Mouse (Mus musculus) c-Kit-positive CD71-positive TER-119-negative erythroid progenitor cells, embryonic 14.5 days (primary cell): ENCODE measurements around the gene Zic1.

Experiments
- DNase-seq: peaks from one replicate; pipeline ENCODE4 v3.0.0-alpha.2; 2013; ENCODE audit warnings: low read depth

Gene Zic1

GRCm38 (mm10) chr9:91365664-91366063 is at the start of gene Zic1:
TSS of gene Zic1 (minus strand) at chr9:91365810.
- no peak for DNase-seq

GRCm38 (mm10) chr9:91414007-91414661 is 48.5 kb upstream of the Zic1 start:
- no peak for DNase-seq

- no peak for DNase-seq
These were observed 44.2 kb upstream of the Zic1 start for GRCm38 (mm10) chr9:91409771-91410170.

- no peak for DNase-seq
These were observed 40.7 kb upstream of the Zic1 start for GRCm38 (mm10) chr9:91406258-91406763.

- no peak for DNase-seq
These were observed 40.2 kb upstream of the Zic1 start for GRCm38 (mm10) chr9:91405753-91406178.

- DNase-seq, result no peak
These were observed 39.5 kb upstream of the Zic1 start for GRCm38 (mm10) chr9:91404905-91405752.

GRCm38 (mm10) chr9:91404229-91404628 is 38.6 kb upstream of the Zic1 start:
- DNase-seq, result no peak

- DNase-seq, result no peak
These were observed 35.9 kb upstream of the Zic1 start for GRCm38 (mm10) chr9:91401471-91401870.

- DNase-seq, result no peak
These were observed 35.0 kb upstream of the Zic1 start for GRCm38 (mm10) chr9:91400482-91401093.

GRCm38 (mm10) chr9:91399976-91400375 is 34.4 kb upstream of the Zic1 start:
- no peak for DNase-seq

GRCm38 (mm10) chr9:91395066-91395772 is 29.6 kb upstream of the Zic1 start:
- no peak for DNase-seq

GRCm38 (mm10) chr9:91394211-91394646 is 28.6 kb upstream of the Zic1 start:
- no peak for DNase-seq

GRCm38 (mm10) chr9:91393376-91394068 is 27.9 kb upstream of the Zic1 start:
- no peak for DNase-seq

- no peak for DNase-seq
These were observed 22.6 kb upstream of the Zic1 start for GRCm38 (mm10) chr9:91388173-91388572.

- no peak for DNase-seq
These were observed 22.1 kb upstream of the Zic1 start for GRCm38 (mm10) chr9:91387740-91388080.

- DNase-seq, result no peak
These were observed 21.5 kb upstream of the Zic1 start for GRCm38 (mm10) chr9:91386891-91387739.

GRCm38 (mm10) chr9:91386502-91386890 is 20.9 kb upstream of the Zic1 start:
- no peak for DNase-seq

- no peak for DNase-seq
These were observed 20.2 kb upstream of the Zic1 start for GRCm38 (mm10) chr9:91385561-91386430.

- no peak for DNase-seq
These were observed 19.3 kb upstream of the Zic1 start for GRCm38 (mm10) chr9:91384693-91385560.
